Mouse (Mus musculus) heart, postnatal 0 days (tissue): ENCODE results near the gene Elmod1.

Experiments
- CTCF ChIP-seq: IDR thresholded peaks from 2 replicates; pipeline ENCODE4 v1.5.1; 2016; ENCODE audit warnings: antibody characterized with exemption, control low read depth, low read depth
- EP300 ChIP-seq: IDR thresholded peaks from 2 replicates; pipeline ENCODE4 v1.6.1; 2016; ENCODE audit warnings: antibody characterized with exemption, low read depth

- TF ChIP-seq EP300 (no peak), CTCF (no peak)
Observed at GRCm38 (mm10) chr9:53967610-53968368, 7.3 kb downstream of the Elmod1 start.
